Mouse (Mus musculus) limb, embryonic 12.5 days (tissue): Measurements from ENCODE around the gene Polr2b. TPM values are rescaled to one million over a fixed set of nuclear protein-coding genes. Genes with fewer than 3 reads are reported as not detected.

ENCODE experiments used
- ATAC-seq: fragments of 200-750 bp; cut with Nextera tagmentation; 2 replicates; pipeline ENCODE4 v1.8.0; 2017; ENCODE audit warnings: low read depth, moderate TSS enrichment; ENCODE audit not compliant: insufficient number of reproducible peaks, insufficient read depth, low FRiP score, low TSS enrichment
- H3K27ac ChIP-seq: fragments of 300-500 bp; sonication (generic); 2 replicates; pipeline ENCODE4 v1.5.1; 2016; ENCODE audit warnings: mild to moderate bottlenecking, moderate library complexity
- H3K27me3 ChIP-seq: fragments of 300-500 bp; sonication (generic); 2 replicates; pipeline ENCODE4 v1.6.1; 2016; ENCODE audit warnings: mild to moderate bottlenecking, moderate library complexity
- H3K36me3 ChIP-seq: fragments of 300-500 bp; sonication (generic); 2 replicates; pipeline ENCODE4 v1.6.1; 2016; ENCODE audit warnings: mild to moderate bottlenecking, moderate library complexity
- H3K4me1 ChIP-seq: fragments of 300-500 bp; sonication (generic); replicated peaks from 2 replicates; pipeline ENCODE4 v1.6.1; 2016
- H3K4me2 ChIP-seq: fragments of 300-500 bp; sonication (generic); 2 replicates; pipeline ENCODE4 v1.6.1; 2016; ENCODE audit warnings: mild to moderate bottlenecking, moderate library complexity
- H3K4me3 ChIP-seq: fragments of 300-500 bp; sonication (generic); replicated peaks from 2 replicates; pipeline ENCODE4 v1.5.1; 2016; ENCODE audit warnings: mild to moderate bottlenecking
- H3K9ac ChIP-seq: fragments of 300-500 bp; sonication (generic); replicated peaks from 2 replicates; pipeline ENCODE4 v1.6.1; 2016; ENCODE audit warnings: mild to moderate bottlenecking, moderate library complexity
- H3K9me3 ChIP-seq: fragments of 300-500 bp; sonication (generic); 2 replicates; pipeline ENCODE4 v1.6.1; 2016; ENCODE audit warnings: mild to moderate bottlenecking, moderate library complexity
- WGBS: fragments of 180-500 bp; shearing (Covaris S2); methylation state at CpG from one replicate; pipeline ENCODE4 v1.1.7; 2016; 5-methylcytosine and 5-hydroxymethylcytosine counted together
- polyA plus RNA-seq: library from polyadenylated mRNA; unstranded; fragments of >200 nt; fragmentation: Nextera tagmentation; extraction: Ambion mirVana; gene quantifications from 2 replicates; pipeline ENCODE4 v1.2.1, GENCODE M21; 2016

The Polr2b gene
- polyA plus RNA-seq, 1 experiment from 2014 or later = 87.3 TPM

GRCm38 (mm10) chr5:77273151-77273550, 36.8 kb upstream of the Polr2b start:
- WGBS = 68% methylated on average over 7 of the region's 7 CpGs
- Histone ChIP-seq H3K4me1 (peaks cover 12% of the 10 kb centered on the region; the same call in 1 of the 2 replicates), H3K27ac (no peak overlapping the region), H3K27me3 (no peaks in the 10 kb centered on the region), H3K9me3 (no peaks in the 10 kb centered on the region), H3K4me2 (no peak overlapping the region), H3K9ac (no peak overlapping the region), H3K36me3 (peaks cover 99% of the 10 kb centered on the region), H3K4me3 (no peak overlapping the region)
- no peak for ATAC-seq

- Histone ChIP-seq H3K4me3 (no peak overlapping the region), H3K27ac (no peak overlapping the region), H3K36me3 (peaks cover 99% of the 10 kb centered on the region), H3K9ac (no peak overlapping the region), H3K4me1 (0 out of 2 replicates have a peak, but pooled peaks cover under 1% of the 10 kb centered on the region), H3K27me3 (no peaks in the 10 kb centered on the region), H3K4me2 (no peak overlapping the region), H3K9me3 (no peaks in the 10 kb centered on the region)
- ATAC-seq = no peak
- 89% methylated on average over 5 of the region's 5 CpGs for WGBS
Measured at GRCm38 (mm10) chr5:77275950-77276349, 34.0 kb upstream of the Polr2b start.

- Histone ChIP-seq H3K9ac (no peak overlapping the region), H3K9me3 (no peaks in the 10 kb centered on the region), H3K4me3 (no peak overlapping the region), H3K27me3 (no peaks in the 10 kb centered on the region), H3K27ac (no peak overlapping the region), H3K36me3 (peaks cover 99% of the 10 kb centered on the region), H3K4me2 (no peak overlapping the region), H3K4me1 (no peaks in the 10 kb centered on the region)
- ATAC-seq = no peak
- 94% methylated on average over 6 of the region's 6 CpGs for WGBS
Measured at GRCm38 (mm10) chr5:77277204-77277603, 32.7 kb upstream of the Polr2b start.

- no peak overlapping the region for H3K27ac ChIP-seq
- no peak overlapping the region for H3K4me3 ChIP-seq
- no peak overlapping the region for H3K4me2 ChIP-seq
- H3K4me1 ChIP-seq = no peaks in the 10 kb centered on the region
- 89% methylated on average over 20 of the region's 20 CpGs for WGBS
- no peaks in the 10 kb centered on the region for H3K27me3 ChIP-seq
- H3K9me3 ChIP-seq = no peaks in the 10 kb centered on the region
- H3K9ac ChIP-seq = no peak overlapping the region
- peaks cover 89% of the 10 kb centered on the region for H3K36me3 ChIP-seq
- ATAC-seq = no peak; the same call in 1 of the 2 replicates
Measured at GRCm38 (mm10) chr5:77281518-77282174, 28.3 kb upstream of the Polr2b start.

- H3K9me3 ChIP-seq = no peaks in the 10 kb centered on the region
- peaks cover 88% of the 10 kb centered on the region for H3K36me3 ChIP-seq
- no peak overlapping the region for H3K4me2 ChIP-seq
- H3K4me1 ChIP-seq = no peaks in the 10 kb centered on the region
- H3K4me3 ChIP-seq = no peak overlapping the region
- H3K27me3 ChIP-seq = no peaks in the 10 kb centered on the region
- 92% methylated on average over 9 of the region's 9 CpGs for WGBS
- no peak for ATAC-seq
- no peak overlapping the region for H3K27ac ChIP-seq
- H3K9ac ChIP-seq = no peak overlapping the region
Measured at GRCm38 (mm10) chr5:77282242-77282641, 27.7 kb upstream of the Polr2b start.

- no peak overlapping the region for H3K27ac ChIP-seq
Measured at GRCm38 (mm10) chr5:77285685-77286084, 24.3 kb upstream of the Polr2b start.

GRCm38 (mm10) chr5:77286904-77287303, 23.0 kb upstream of the Polr2b start:
- Histone ChIP-seq H3K9me3 (0 out of 2 replicates have a peak, but pooled peaks cover 4% of the 10 kb centered on the region), H3K27me3 (no peaks in the 10 kb centered on the region), H3K36me3 (peaks cover 86% of the 10 kb centered on the region), H3K4me1 (no peaks in the 10 kb centered on the region), H3K27ac (no peak overlapping the region), H3K4me3 (no peak overlapping the region), H3K9ac (no peak overlapping the region), H3K4me2 (no peak overlapping the region)
- ATAC-seq = no peak
- WGBS = 80% methylated on average over 5 of the region's 5 CpGs

More at GRCm38 (mm10) chr5:77285685-77286084, 24.3 kb upstream of the Polr2b start:
- ATAC-seq = no peak
- Histone ChIP-seq H3K9me3 (0 out of 2 replicates have a peak, but pooled peaks cover 4% of the 10 kb centered on the region), H3K36me3 (peaks cover 88% of the 10 kb centered on the region), H3K4me1 (no peaks in the 10 kb centered on the region), H3K27me3 (no peaks in the 10 kb centered on the region), H3K9ac (no peak overlapping the region), H3K4me3 (no peak overlapping the region), H3K4me2 (no peak overlapping the region)
- WGBS = 89% methylated on average over 7 of the region's 7 CpGs

GRCm38 (mm10) chr5:77287901-77288300, 22.0 kb upstream of the Polr2b start:
- 78% methylated on average over 6 of the region's 6 CpGs for WGBS
- H3K9ac ChIP-seq = no peak overlapping the region
- no peak overlapping the region for H3K27ac ChIP-seq
- no peak overlapping the region for H3K4me3 ChIP-seq
- H3K36me3 ChIP-seq = peaks cover 86% of the 10 kb centered on the region
- H3K4me1 ChIP-seq = no peaks in the 10 kb centered on the region
- ATAC-seq = no peak
- H3K9me3 ChIP-seq = 0 out of 2 replicates have a peak, but pooled peaks cover 4% of the 10 kb centered on the region
- H3K27me3 ChIP-seq = no peaks in the 10 kb centered on the region
- H3K4me2 ChIP-seq = no peak overlapping the region

- Histone ChIP-seq H3K27me3 (no peaks in the 10 kb centered on the region), H3K4me1 (no peaks in the 10 kb centered on the region), H3K27ac (no peak overlapping the region), H3K36me3 (peaks cover 87% of the 10 kb centered on the region), H3K4me2 (no peak overlapping the region), H3K9ac (no peak overlapping the region), H3K9me3 (0 out of 2 replicates have a peak, but pooled peaks cover 4% of the 10 kb centered on the region), H3K4me3 (no peak overlapping the region)
- WGBS = 64% methylated on average over 8 of the region's 8 CpGs
- ATAC-seq = no peak
Measured at GRCm38 (mm10) chr5:77289686-77290085, 20.3 kb upstream of the Polr2b start.

- H3K27ac ChIP-seq = no peak overlapping the region
- H3K4me1 ChIP-seq = no peaks in the 10 kb centered on the region
- 91% methylated on average over 2 of the region's 2 CpGs for WGBS
- H3K4me2 ChIP-seq = no peak overlapping the region
- no peak for ATAC-seq
- peaks cover 91% of the 10 kb centered on the region for H3K36me3 ChIP-seq
- H3K4me3 ChIP-seq = no peak overlapping the region
- 0 out of 2 replicates have a peak, but pooled peaks cover 4% of the 10 kb centered on the region for H3K9me3 ChIP-seq
- no peak overlapping the region for H3K9ac ChIP-seq
- H3K27me3 ChIP-seq = no peaks in the 10 kb centered on the region
Measured at GRCm38 (mm10) chr5:77290606-77291005, 19.3 kb upstream of the Polr2b start.

GRCm38 (mm10) chr5:77292803-77293522, 17.0 kb upstream of the Polr2b start:
- 0 out of 2 replicates have a peak, but pooled peaks cover 4% of the 10 kb centered on the region for H3K9me3 ChIP-seq
- H3K4me1 ChIP-seq = no peaks in the 10 kb centered on the region
- H3K9ac ChIP-seq = no peak overlapping the region
- no peak overlapping the region for H3K4me3 ChIP-seq
- no peak overlapping the region for H3K27ac ChIP-seq
- peaks cover 93% of the 10 kb centered on the region for H3K36me3 ChIP-seq
- H3K27me3 ChIP-seq = no peaks in the 10 kb centered on the region
- ATAC-seq = no peak
- WGBS = 87% methylated on average over 7 of the region's 7 CpGs
- H3K4me2 ChIP-seq = no peak overlapping the region
